Mouse (Mus musculus) midbrain, embryonic 14.5 days (tissue): ENCODE measurements at regions not wholly inside any gene's neighbourhood (a gene's known extent, or its start where the extent isn't known, plus 50 kb on each side); places are given as distances from the start of the nearest gene placed in this dataset.

Experiments
- ATAC-seq: fragments of 200-750 bp; cut with Nextera tagmentation; 2 replicates; pipeline ENCODE4 v1.8.0; 2017; ENCODE audit warnings: moderate number of reproducible peaks, moderate library complexity; ENCODE audit not compliant: low FRiP score, low TSS enrichment
- DNase-seq: peaks from one replicate; pipeline ENCODE4 v3.0.0-alpha.2; 2015
- H3K27ac ChIP-seq: fragments of 300-500 bp; sonication (generic); replicated peaks from 2 replicates; pipeline ENCODE4 v1.5.1; 2014; ENCODE audit warnings: mild to moderate bottlenecking, low read depth, low read length, moderate library complexity
- H3K27me3 ChIP-seq: fragments of 300-500 bp; sonication (generic); 2 replicates; pipeline ENCODE4 v1.6.1; 2014; ENCODE audit warnings: low read length, control low read depth, mixed read lengths; ENCODE audit not compliant: control insufficient read depth, insufficient read depth
- H3K36me3 ChIP-seq: fragments of 300-500 bp; sonication (generic); 2 replicates; pipeline ENCODE4 v1.6.1; 2014; ENCODE audit warnings: low read length, control low read depth; ENCODE audit not compliant: control insufficient read depth, insufficient read depth
- H3K4me1 ChIP-seq: fragments of 300-500 bp; sonication (generic); 2 replicates; pipeline ENCODE4 v1.6.1; 2014; ENCODE audit warnings: mild to moderate bottlenecking, antibody characterized with exemption, low read length, control low read depth; ENCODE audit not compliant: control insufficient read depth, insufficient read depth
- H3K4me2 ChIP-seq: fragments of 300-500 bp; sonication (generic); 2 replicates; pipeline ENCODE4 v1.6.1; 2014; ENCODE audit warnings: mild to moderate bottlenecking, low read length, moderate library complexity
- H3K4me3 ChIP-seq: fragments of 300-500 bp; sonication (generic); replicated peaks from 2 replicates; pipeline ENCODE4 v1.5.1; 2014; ENCODE audit warnings: low read depth, low read length
- H3K9ac ChIP-seq: fragments of 300-500 bp; sonication (generic); replicated peaks from 2 replicates; pipeline ENCODE4 v1.6.1; 2014; ENCODE audit warnings: mild to moderate bottlenecking, low read length, moderate library complexity
- H3K9me3 ChIP-seq: fragments of 300-500 bp; sonication (generic); 2 replicates; pipeline ENCODE4 v1.6.1; 2016; ENCODE audit warnings: low read length, control low read depth, mixed read lengths; ENCODE audit not compliant: control insufficient read depth
- whole genome bisulfite sequencing: fragments of 180-500 bp; shearing (Covaris S2); extraction: QIAGEN DNeasy Blood & Tissue Kit; methylation state at CpG from one replicate; pipeline ENCODE4 v1.1.7; 2014; 5-methylcytosine and 5-hydroxymethylcytosine counted together

DNA sequence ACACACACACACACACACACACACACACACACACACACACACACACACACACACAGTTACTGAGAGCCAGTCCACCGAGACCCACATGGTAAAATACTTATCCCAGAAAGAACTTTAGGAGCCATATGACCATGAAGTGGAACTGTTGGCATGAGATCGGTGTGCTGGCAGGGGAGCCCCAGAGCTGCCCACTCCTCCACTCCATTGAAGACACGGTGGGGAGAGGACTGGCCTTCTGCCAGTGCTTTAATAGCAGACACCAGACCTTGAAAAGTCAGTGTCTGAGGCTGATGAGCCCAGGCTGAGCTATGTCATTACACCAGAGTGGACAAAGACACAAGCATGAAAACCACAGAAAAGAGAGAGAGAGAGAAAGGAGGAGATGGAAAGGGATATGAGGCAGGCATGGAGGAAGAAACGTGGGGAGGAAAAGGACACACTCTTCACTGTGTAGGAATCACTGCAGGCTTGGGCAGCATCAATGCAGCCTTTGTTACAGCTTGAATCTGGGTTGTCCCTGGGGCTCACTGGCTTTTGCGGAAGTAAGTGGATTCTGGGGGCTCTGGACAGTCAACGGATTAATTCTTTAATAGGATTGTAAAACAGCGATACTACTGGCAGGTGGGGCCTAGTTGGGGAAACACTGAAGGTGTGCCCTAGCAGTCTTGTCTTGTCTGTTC is 64.2 kb upstream of the Lrpap1 start:
- Histone ChIP-seq H3K9me3 (no peaks in the 10 kb centered on the region), H3K27me3 (no peaks in the 10 kb centered on the region), H3K4me3 (no peak overlapping the region), H3K9ac (no peak overlapping the region), H3K4me2 (no peak overlapping the region), H3K27ac (no peak overlapping the region), H3K36me3 (no peaks in the 10 kb centered on the region), H3K4me1 (no peaks in the 10 kb centered on the region)
- DNase-seq (peak; percentile 17), ATAC-seq (no peak)
- 68% methylated on average over 7 of the region's 7 CpGs for WGBS

DNA sequence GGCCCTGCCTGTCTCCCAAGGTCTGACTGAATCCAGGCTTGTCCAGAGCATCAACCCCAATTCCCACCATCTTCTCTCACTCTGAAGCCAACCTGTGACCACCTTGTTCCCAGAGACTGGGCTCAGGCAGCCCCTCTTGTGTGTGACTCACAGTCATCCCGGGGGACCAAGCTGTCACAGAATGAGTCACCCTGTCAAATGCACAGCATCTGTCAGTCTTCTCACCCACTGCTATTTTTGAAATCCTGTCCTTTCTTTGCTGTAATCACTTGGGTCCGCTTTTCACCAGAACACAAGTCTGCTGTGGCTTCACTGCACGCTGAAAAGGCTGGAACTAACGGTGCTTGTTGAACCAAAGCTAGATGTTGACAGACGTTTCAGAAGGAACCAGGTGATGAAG is 63.3 kb upstream of the Lrpap1 start:
- 77% methylated on average over 5 of the region's 5 CpGs for WGBS
- Histone ChIP-seq H3K4me3 (no peak overlapping the region), H3K36me3 (no peaks in the 10 kb centered on the region), H3K9ac (no peak overlapping the region), H3K4me1 (no peaks in the 10 kb centered on the region), H3K9me3 (no peaks in the 10 kb centered on the region), H3K27me3 (no peaks in the 10 kb centered on the region), H3K4me2 (no peak overlapping the region), H3K27ac (no peak overlapping the region)
- ATAC-seq (no peak), DNase-seq (no peak)

DNA sequence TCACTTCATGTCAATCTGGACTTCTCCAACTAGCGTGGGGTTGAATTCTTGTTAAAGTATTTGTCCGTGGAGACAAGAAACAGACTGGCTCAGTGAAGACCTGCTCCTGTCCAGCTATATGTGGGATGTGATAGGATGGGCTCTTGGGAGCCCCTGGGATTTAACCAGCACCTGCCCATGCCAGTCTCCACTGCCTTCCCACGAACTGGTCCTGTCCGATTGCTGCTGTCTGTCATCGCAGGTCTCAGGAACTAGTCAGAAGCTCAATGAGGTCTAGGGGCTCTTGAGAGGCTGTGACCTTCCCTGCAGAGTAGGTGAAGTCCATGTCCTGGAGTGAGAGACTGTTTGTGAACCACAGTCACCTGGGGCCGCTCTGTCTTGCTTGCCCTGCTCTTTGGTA is 62.8 kb upstream of the Lrpap1 start:
- Histone ChIP-seq H3K27ac (no peak overlapping the region), H3K4me2 (no peak overlapping the region), H3K9me3 (no peaks in the 10 kb centered on the region), H3K36me3 (no peaks in the 10 kb centered on the region), H3K4me3 (no peak overlapping the region), H3K9ac (no peak overlapping the region), H3K27me3 (no peaks in the 10 kb centered on the region), H3K4me1 (no peaks in the 10 kb centered on the region)
- DNase-seq, result no peak
- ATAC-seq, result no peak
- WGBS, result 89% methylated on average over 6 of the region's 6 CpGs

DNA sequence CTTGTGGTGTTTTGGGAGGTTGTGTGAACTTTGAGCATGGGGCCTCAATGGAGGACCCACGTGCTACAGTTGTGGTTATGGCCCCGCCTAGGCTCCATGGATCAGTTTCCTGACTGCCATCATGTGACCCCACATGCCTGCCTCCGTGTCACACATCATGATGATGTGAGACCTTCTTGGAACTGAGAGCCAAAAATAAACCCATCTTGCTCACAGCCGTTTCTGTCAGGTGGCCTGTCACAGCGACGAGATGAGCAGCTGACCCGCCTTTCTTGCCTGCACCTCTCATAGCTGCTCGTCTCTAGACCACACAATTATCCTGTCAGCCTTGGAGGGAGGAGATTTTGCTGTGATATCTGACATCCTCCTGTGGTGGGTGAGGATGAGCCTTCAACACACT is 60.4 kb upstream of the Lrpap1 start:
- no peak overlapping the region for H3K4me2 ChIP-seq
- no peak for ATAC-seq
- no peak overlapping the region for H3K9ac ChIP-seq
- WGBS, result 84% methylated on average over 8 of the region's 8 CpGs
- H3K9me3 ChIP-seq, result no peaks in the 10 kb centered on the region
- no peaks in the 10 kb centered on the region for H3K27me3 ChIP-seq
- no peak for DNase-seq
- no peaks in the 10 kb centered on the region for H3K4me1 ChIP-seq
- H3K36me3 ChIP-seq, result no peaks in the 10 kb centered on the region
- no peak overlapping the region for H3K4me3 ChIP-seq
- no peak overlapping the region for H3K27ac ChIP-seq

DNA sequence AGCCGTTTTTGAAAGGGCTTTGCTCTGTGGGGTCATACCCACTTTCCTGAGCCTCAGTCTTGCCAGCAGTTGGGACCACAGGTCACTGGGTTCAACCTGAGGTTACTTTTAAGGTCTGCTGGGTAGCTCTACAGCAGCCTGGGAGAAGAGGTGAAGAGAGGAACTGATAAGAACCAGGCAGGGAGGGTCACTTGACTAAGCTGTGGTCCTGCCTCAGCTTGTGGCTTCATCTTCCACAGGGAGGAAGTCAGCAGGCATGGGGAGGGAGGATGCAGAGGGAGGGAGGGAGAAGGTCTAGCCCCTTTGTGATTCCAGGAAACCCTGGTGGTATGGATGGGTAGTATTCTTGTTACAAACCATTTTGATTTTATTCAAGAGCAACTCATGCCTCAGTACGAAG is 59.9 kb upstream of the Lrpap1 start:
- DNase-seq (no peak), ATAC-seq (no peak)
- H3K9me3 ChIP-seq, result no peaks in the 10 kb centered on the region
- H3K4me1 ChIP-seq, result no peaks in the 10 kb centered on the region
- H3K27me3 ChIP-seq, result no peaks in the 10 kb centered on the region
- H3K36me3 ChIP-seq, result no peaks in the 10 kb centered on the region
- no peak overlapping the region for H3K9ac ChIP-seq
- H3K27ac ChIP-seq, result no peak overlapping the region
- H3K4me2 ChIP-seq, result no peak overlapping the region
- no peak overlapping the region for H3K4me3 ChIP-seq
- 83% methylated on average over 2 of the region's 2 CpGs for WGBS

DNA sequence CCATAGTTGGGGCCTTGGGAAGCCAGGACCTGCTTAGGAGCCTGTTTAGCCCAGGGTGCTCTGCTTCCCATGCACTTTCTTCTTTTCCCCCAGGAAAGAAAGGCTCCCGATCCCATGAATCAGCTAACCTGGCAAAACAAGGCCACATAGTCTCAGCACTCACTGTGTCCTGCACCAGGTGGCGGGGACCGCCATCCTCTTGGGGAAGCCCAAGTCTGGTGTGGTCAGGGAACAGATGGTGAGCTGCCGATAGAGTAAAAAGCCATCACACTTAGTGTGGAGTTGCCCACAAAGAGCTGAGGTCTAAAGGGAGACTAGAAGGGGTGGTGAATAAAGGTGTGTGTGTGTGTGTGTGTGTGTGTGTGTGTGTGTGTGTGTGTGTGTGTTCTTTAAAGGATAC is 57.0 kb upstream of the Lrpap1 start:
- no peak overlapping the region for H3K27ac ChIP-seq
- no peak overlapping the region for H3K9ac ChIP-seq
- no peak overlapping the region for H3K4me3 ChIP-seq
- H3K27me3 ChIP-seq, result no peaks in the 10 kb centered on the region
- 90% methylated on average over 4 of the region's 4 CpGs for WGBS
- H3K36me3 ChIP-seq, result no peaks in the 10 kb centered on the region
- DNase-seq (no peak), ATAC-seq (no peak)
- H3K4me1 ChIP-seq, result no peaks in the 10 kb centered on the region
- H3K4me2 ChIP-seq, result no peak overlapping the region
- H3K9me3 ChIP-seq, result no peaks in the 10 kb centered on the region

DNA sequence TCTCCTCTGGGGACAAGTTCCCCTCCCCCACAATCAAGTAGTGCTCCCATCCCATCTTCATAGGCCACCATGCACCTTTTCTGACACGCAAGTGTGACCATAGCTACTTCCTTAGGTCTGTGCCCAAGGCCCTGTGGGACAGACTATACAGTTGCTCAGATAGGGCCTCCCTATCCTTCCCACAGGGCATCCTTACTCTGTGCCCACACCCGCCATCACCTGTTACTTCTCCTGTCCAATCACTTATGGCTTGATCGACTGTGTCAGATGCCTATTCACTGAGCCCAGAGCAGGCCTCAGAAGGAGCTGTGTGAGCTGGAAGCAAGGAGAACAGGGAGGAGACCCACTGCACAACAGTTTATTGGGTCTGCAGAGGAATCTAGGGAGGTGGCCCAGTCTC is 56.6 kb upstream of the Lrpap1 start:
- Histone ChIP-seq H3K4me2 (no peak overlapping the region), H3K9me3 (no peaks in the 10 kb centered on the region), H3K4me1 (no peaks in the 10 kb centered on the region), H3K4me3 (no peak overlapping the region), H3K27ac (no peak overlapping the region), H3K27me3 (no peaks in the 10 kb centered on the region), H3K36me3 (no peaks in the 10 kb centered on the region), H3K9ac (no peak overlapping the region)
- DNase-seq (no peak), ATAC-seq (no peak)
- WGBS, result 85% methylated on average over 3 of the region's 3 CpGs

DNA sequence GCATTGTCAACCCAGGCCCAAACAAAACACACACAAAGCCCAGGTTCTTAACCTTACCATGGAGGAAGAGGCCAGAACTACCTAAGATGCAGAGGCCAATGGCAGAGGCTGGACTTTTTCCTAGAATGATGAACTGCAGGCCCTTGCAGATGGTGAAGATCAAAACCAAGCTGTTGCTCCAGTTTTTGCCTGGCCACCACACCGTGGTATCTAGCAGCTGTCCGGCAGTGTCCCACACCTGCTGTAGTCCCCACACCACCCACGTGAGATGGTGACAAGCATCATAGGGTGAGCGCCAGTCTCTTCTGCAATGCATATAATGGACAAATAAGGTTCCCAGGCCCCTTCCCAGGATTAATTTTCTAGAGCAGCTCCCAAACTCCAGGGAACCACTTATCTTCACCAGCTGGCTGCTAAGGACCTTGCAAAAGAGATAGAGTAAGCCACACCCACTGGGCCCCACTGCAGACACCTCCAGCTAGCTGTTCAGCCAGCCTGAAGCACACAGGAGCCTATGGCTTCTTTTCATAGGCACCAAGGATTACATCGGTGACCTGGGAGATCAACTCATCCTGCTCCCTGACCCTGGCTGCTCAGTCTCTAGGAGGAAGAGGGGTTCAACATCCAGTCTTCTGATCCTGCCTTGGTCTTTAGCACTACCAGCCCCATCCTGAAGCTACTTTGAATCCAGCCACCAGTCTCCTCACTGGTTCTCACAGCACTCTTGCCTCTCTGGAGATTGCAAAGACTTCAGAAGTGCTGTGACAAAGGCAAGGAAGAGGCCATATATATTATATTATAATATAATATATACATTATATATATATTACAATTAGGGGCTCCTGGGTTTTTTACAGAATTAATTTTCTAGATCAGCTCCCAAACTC is 55.6 kb upstream of the Lrpap1 start:
- no peak overlapping the region for H3K27ac ChIP-seq
- no peak overlapping the region for H3K4me3 ChIP-seq
- H3K27me3 ChIP-seq, result no peaks in the 10 kb centered on the region
- H3K9ac ChIP-seq, result no peak overlapping the region
- no peaks in the 10 kb centered on the region for H3K36me3 ChIP-seq
- WGBS, result 79% methylated on average over 5 of the region's 5 CpGs
- no peak for DNase-seq
- no peak for ATAC-seq
- H3K4me1 ChIP-seq, result no peaks in the 10 kb centered on the region
- no peaks in the 10 kb centered on the region for H3K9me3 ChIP-seq
- no peak overlapping the region for H3K4me2 ChIP-seq

DNA sequence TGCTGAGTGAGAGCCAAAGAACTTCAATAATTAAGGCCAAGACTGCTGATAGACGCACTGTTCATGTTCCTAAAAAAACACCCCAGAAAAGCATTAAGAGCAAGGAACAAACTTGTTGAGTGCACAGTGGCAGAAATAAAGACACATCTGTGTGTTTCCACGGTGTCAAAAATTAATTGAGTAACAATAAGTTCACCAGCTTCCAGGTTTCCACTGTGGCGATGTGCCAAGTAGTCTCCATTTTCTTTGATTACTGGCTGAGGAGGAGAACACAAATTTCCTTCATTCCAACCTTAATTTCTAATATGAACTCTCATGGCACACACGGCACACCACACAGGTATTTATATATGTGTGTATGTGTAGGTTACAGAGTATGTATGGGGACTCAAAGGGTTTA is 54.3 kb upstream of the Lrpap1 start:
- no peak overlapping the region for H3K9ac ChIP-seq
- no peaks in the 10 kb centered on the region for H3K36me3 ChIP-seq
- no peak overlapping the region for H3K4me2 ChIP-seq
- DNase-seq (no peak), ATAC-seq (no peak)
- WGBS, result 88% methylated on average over 4 of the region's 4 CpGs
- H3K4me3 ChIP-seq, result no peak overlapping the region
- no peak overlapping the region for H3K27ac ChIP-seq
- no peaks in the 10 kb centered on the region for H3K9me3 ChIP-seq
- no peaks in the 10 kb centered on the region for H3K4me1 ChIP-seq
- H3K27me3 ChIP-seq, result no peaks in the 10 kb centered on the region
